Mouse (Mus musculus) G1E (cell line): ENCODE results near the gene Alg9.

Source experiments
- CTCF ChIP-seq: IDR thresholded peaks from 2 replicates; pipeline ENCODE4 v1.5.1; 2012; ENCODE audit warnings: low read depth, low read length, inconsistent platforms, mixed read lengths
- GATA1 ChIP-seq: IDR thresholded peaks from 2 replicates; pipeline ENCODE4 v1.6.1; 2012; ENCODE audit warnings: borderline replicate concordance, low read length, inconsistent platforms, mixed read lengths
- POLR2AphosphoS5 ChIP-seq: IDR thresholded peaks from 2 replicates; pipeline ENCODE4 v1.6.1; 2012; ENCODE audit warnings: low read depth, low read length, inconsistent platforms; ENCODE audit not compliant: insufficient replicate concordance
- TAL1 ChIP-seq: conservative IDR thresholded peaks from 2 replicates; pipeline ENCODE4 v1.6.1; 2012; ENCODE audit warnings: low read depth, low read length, inconsistent platforms, mixed read lengths

DNA sequence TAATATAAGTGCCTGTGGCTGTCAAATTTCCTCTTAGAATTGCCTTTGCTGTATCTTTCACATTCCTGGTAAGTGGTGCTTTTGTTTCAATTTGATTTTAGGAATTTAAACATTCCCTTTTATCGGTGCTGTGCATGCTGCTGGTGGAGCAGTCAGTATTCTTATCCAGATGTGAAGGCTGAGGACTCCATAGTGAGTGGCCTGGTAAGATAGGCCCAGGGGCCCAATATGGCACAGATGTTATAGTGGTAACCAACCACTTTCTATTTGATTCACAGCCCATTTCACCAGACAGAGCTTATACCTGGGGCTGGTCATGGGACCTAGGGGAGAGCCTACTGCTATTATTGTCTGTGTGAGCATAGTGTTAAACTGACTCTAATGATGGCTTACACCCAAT, 41.7 kb downstream of the Alg9 start:
- TF ChIP-seq GATA1, result no peak
- TF ChIP-seq CTCF, result no peak
- no peak for TF ChIP-seq TAL1
- no peak for TF ChIP-seq POLR2AphosphoS5
